Mouse (Mus musculus) frontal cortex, adult (tissue): ENCODE measurements around the gene Psmb8.
"Not testable (repeated sequence)": the region's sequence is repeated elsewhere in the genome, so short reads cannot be mapped to it uniquely, and the experiment has no call there.

ENCODE experiments used
- ATAC-seq: cut with Nextera tagmentation; 2 replicates; pipeline ENCODE4 v1.9.2; 2017; ENCODE audit warnings: mild to moderate bottlenecking, moderate library complexity, mixed read lengths; ENCODE audit not compliant: low TSS enrichment

The Psmb8 gene

DNA sequence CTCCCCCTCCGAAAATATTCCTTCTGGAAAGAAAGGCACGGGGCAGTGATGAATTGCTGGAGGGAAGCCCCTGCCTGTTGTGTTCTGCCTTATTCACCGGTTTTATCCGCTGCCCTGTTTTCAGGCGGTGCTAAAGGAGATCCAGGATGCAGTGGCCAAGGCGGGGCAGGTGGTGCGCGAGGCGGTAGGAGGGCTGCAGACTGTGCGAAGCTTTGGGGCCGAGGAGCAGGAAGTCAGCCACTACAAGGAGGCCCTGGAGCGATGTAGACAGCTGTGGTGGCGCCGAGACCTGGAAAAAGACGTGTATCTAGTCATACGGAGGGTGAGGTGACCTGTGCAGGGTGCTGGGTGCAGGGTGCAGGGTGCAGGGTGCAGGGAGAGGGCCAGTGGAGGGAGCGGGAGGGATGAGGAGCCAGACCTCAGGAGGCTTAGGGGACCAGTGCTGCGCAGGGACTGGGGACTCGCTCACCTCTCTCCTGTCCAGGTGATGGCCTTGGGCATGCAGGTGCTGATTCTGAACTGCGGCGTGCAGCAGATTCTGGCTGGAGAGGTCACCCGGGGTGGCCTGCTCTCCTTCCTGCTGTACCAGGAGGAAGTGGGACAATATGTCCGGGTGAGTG lies 14.3 kb downstream of the Psmb8 start:
- ATAC-seq: no peak

DNA sequence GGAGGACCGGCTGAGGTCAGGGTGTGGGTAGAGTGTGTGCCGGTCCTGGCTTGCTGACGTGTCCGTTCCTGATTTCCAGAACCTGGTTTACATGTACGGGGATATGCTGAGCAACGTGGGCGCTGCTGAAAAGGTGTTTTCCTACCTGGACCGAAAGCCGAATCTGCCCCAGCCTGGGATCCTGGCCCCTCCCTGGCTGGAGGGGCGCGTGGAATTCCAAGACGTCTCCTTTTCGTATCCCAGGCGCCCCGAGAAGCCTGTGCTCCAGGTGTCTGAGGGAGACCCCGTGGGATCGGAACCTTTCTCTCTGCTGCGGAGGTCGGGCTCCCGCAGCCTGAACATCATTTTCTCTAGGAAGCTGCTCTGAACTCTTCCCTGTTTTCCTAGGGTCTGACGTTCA lies 16.4 kb downstream of the Psmb8 start:
- no peak for ATAC-seq

DNA sequence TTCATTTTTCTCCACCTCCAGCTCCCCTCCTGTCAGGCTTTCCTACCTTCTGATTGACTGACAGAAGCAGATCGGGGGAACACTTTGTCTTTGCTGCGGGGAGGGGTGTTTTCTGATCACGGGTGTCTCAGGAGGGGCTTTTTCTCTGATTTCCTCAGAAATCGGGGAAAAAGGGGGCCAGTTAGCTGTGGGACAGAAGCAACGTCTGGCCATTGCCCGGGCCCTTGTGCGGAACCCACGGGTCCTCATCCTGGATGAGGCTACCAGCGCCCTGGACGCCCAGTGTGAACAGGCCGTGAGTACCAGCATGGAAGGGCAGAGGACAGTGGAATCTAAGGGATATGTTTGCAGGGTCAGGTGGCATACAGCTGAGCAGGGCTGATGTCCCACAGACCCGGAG lies 17.7 kb downstream of the Psmb8 start:
- ATAC-seq: no peak

DNA sequence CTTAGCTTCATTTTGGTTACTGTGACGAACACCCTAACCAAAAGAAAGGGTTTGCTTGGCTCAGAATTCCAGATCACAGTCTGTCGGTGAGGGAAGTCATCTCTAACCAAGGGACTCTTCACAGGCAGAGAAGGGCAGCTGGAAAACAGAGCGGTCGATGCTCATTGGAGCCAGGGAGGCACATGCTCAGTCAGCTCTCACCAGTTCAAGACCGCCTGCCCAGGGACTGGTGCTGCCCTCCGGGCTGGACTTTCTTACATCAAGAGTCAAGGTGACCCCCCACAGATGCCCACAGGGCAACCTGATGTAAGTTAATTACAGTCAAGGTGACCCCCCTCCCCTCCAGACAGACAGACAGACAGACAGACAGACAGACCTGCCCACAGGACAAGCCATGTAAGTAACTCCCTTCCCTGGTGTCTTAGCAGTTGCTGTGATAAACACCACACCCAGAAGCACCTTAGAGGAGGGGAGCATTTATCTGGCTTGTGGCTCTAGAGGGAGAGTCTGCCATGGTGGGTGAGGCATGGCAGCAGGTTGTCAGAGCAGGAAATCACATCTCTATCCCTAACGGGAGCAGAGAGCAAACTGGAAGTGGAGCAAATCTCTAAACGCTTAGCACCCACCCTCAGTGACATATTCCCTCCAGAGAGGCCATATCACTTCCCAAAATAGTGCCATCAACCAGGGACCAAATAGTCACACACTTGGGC lies 19.9 kb downstream of the Psmb8 start:
- no peak for ATAC-seq

DNA sequence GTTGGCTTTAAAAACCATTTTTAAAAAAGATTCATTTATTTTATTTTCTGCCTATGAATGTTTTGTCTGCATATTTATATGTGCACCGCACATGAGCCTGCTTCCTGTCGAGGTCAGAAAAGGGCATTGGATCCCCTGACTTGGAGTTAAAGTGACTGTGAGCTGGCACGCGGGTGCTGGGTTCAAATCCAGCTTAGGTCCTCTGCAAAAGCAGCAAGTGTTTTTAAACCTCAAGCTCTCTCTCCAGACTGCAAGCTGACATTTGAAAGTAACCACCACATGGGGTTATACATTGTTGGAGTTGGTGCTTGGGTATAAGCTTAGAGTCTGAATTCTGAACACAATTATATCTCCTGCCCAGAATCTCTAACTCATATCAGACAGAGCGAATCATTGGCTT lies 20.5 kb downstream of the Psmb8 start:
- no peak for ATAC-seq

DNA sequence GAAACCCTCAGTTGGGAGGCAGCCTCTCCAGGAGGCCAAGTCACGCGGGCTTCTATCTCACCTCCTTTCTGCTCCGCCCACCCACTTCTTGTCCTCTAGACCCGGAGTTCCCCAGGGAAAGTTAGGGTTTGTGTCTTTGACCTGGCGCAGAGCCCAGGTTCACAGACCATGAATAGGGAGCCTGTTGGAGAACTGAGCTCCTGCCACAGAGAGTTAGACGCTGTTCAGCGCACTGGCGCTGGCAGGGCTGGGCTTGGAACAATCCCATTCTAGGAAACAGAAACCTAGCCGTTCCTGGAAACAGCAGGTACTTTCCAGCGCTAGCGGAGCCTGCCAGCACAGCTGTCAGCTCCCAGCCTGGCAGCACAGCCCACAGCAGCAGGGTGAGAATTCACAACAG lies 21.2 kb downstream of the Psmb8 start:
- ATAC-seq: peak; percentile 52; the same call in 1 of the 2 replicates

DNA sequence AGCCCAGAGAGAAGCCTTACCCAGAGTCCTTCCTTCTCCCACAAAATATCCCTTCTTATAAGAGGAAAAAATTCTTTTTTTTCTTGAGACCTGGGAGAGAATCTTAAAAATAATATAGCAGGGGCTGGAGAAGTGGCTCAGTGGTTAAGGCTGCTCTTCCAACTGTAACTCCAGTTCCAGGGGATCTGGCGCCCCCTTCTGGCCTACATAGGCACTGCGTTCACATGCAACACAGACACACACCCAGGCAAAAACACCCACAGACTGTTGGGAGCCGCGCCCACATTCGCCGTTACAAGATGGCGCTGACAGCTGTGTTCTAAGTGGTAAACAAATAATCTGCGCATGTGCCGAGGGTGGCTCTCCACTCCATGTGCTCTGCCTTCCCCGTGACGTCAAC lies 21.6 kb downstream of the Psmb8 start:
- ATAC-seq: not testable (repeated sequence)

DNA sequence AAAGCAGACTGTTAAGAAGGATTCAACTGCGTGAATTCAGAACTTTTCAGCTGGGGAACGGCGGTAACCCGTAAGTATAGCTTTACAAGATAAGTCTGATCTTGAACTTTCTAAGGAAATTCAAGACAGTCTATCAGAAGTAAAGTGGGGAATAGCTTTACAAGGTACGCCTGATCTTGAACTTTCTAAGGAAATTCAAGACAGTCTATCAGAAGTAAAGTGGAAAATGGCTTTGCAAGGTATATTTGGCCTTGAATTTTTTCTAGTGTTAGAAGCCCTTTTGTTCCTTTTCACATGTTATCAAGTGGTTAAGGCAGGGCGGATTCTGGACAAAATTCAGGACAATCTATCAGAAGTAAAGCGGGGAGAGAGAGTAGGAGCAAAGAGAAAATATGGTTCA lies 22.3 kb downstream of the Psmb8 start:
- ATAC-seq: not testable (repeated sequence)

DNA sequence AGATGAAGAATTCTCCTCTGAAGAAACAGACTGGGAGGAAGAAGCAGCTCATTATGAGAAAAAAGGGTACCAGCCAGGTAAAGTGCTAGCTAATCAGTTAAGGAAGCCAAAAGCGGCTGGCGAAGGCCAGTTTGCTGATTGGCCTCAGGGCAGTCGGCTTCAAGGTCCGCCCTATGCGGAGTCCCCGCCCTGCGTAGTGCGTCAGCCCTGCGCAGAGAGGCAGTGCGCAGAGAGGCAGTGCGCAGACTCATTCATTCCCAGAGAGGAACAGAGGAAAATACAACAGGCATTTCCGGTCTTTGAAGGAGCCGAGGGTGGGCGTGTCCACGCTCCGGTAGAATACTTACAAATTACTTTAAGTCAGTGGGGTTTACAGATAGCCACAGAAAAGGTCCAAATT lies 22.9 kb downstream of the Psmb8 start:
- not testable (repeated sequence) for ATAC-seq

DNA sequence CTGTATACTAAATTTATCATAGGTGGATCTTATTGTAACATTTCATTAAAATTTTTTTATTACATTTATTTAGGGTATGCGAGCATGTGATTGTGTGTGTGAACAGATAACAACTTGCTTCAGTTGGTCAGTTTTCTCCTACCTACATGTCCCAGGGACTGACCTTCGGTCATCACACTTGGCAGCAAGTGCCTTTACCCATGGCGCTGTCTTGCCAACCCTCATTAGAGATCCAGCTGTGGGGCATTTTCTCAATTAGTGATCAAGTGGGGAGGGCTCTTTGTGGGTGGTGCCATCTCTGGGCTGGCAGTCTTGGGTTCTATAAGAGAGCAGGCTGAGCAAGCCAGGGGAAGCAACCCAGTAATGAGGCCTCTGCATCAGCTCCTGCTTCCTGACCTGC lies 27.3 kb downstream of the Psmb8 start:
- ATAC-seq: no peak

DNA sequence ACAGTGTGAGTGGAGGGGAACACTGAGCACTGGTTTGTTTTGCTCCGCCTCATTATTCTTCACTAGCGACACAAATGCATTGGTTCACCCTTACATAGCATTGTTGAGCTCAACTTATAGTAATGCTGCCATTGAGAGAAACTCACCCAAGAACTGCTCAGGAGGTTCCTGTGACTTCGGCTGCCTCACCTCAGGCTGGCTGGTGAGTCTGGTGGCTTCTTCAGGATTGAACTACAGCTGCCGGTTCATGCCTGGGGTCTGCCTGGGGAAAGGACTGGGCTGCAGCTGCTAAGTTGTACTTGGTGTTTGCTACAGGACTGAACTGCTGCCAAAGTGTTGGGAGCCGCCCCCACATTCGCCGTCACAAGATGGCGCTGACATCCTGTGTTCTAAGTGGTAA lies 27.9 kb downstream of the Psmb8 start:
- ATAC-seq: no peak

DNA sequence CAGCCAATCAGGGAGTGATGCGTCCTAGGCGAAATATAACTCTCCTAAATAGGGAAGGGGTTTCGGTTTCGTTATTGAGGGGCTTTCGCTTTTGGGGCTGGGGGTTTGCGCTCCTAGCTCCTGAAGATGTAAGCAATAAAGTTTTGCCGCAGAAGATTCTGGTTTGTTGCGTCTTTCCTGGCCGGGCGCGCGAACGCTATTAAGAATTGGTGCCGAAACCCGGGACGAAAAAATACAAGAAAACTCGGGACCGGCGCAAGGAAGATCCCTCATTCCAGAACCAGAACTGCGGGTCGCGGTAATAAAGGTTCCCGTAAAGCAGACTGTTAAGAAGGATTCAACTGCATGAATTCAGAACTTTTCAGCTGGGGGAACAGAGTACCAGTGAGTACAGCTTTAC lies 28.4 kb downstream of the Psmb8 start:
- not testable (repeated sequence) for ATAC-seq

DNA sequence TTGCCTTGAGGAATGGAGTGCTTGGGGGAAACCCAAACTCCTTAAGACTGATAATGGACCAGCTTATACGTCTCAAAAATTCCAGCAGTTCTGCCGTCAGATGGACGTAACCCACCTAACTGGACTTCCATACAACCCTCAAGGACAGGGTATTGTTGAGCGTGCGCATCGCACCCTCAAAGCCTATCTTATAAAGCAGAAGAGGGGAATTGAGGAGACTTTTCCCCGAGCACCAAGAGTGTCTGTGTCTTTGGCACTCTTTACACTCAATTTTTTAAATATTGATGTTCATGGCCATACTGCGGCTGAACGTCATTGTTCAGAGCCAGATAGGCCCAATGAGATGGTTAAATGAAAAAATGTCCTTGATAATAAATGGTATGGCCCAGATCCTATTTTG lies 33.5 kb downstream of the Psmb8 start:
- not testable (repeated sequence) for ATAC-seq

DNA sequence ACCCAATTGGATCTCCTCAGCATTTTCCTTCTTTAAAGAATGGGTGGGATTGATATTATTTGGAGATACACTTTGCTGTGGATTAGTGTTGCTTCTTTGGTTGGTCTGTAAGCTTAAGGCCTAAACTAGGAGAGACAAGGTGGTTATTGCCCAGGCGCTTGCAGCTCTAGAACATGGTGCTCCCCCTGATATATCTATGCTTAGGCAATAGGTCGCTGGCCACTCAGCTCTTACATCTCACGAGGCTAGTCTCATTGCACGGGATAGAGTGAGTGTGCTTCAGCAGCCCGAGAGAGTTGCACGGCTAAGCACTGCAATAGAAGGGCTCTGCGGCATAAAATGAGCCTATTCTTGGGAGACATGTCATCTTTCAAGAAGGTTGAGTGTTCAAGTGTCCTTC lies 34.5 kb downstream of the Psmb8 start:
- ATAC-seq: not testable (repeated sequence)

DNA sequence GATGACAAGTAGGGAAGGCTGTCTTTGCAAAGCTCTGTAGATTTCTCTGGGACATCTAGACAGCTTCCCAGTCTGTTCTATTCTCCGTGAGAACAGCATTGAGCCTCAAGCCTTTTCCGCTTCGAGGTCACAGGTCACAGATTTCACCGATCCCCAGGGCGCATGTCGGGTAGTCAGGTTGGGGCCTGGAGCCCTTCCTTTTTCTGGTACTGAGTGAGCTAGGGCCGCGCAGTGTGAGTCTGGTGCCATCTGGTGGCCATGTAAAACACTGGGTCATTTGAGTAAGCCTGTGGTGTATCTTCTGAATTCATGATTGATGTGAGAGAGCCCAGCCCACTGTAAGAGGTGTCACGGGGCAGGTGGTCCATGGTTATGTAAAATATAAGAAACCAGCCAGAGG lies 37.4 kb downstream of the Psmb8 start:
- ATAC-seq: peak; percentile 85; the same call in 1 of the 2 replicates

DNA sequence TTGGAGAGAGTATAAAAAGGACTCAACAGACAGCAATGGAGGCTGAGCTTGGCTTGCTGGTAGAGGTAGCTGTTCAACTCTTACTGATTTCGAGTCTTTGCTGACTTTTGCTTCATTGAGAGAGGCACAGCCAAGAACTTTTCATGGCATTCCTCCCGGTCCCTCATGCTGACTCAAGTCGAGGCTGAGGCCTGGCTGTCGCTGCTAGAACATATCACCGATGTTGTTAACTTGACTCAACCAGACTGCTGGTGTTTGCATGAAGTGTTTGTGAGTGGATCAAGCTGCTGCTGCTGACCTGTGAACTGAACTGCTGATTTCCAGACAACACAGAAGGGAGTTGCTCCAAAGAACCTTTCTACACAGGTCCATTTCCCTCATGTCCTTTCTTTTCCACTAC lies 39.2 kb downstream of the Psmb8 start:
- ATAC-seq: no peak

DNA sequence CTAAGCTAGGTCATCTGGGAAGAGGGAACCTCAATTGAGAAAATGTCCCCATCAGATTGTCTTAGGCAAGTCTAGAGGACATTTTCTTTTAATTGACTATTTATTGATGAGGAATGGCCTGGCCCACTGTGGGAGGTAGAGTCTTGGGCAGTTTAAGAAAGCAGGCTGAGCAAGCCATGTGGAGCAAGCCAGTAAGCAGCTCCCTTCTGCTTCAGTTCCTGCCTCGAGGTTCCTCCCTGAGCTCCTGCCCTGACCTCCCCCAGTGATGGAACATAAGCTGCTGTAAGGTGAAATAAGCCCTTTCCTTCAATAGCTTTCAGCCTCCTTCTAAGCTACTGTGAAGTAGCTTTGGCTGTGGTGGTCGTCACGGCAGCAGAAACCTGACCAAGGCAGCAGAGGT lies 40.2 kb downstream of the Psmb8 start:
- ATAC-seq: no peak

DNA sequence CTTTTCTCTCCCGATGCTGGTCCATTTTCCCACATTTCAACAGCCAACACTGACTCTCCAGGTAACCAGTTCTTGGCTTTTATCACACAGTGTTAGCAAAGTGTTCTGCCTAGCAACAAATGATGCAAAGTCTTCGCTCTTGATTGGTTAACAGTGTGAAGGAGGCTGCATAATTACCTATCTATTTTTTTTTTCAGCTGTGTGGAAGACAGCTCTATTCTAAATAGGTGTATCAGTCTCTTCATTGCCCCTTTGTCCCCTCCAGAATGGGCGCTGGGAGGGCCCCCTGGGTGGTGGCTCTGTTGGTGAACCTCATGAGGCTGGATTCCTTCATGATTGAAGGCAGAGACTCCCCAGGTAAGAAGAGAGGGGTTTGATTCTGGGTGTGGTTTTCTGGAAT lies 41.2 kb downstream of the Psmb8 start, which contains the start of gene H2-Ob:
Gene H2-Ob, plus strand, starts transcription at position 198 of the 400 bp plus-strand sequence.
- peak; percentile 50; the same call in 1 of the 2 replicates for ATAC-seq

DNA sequence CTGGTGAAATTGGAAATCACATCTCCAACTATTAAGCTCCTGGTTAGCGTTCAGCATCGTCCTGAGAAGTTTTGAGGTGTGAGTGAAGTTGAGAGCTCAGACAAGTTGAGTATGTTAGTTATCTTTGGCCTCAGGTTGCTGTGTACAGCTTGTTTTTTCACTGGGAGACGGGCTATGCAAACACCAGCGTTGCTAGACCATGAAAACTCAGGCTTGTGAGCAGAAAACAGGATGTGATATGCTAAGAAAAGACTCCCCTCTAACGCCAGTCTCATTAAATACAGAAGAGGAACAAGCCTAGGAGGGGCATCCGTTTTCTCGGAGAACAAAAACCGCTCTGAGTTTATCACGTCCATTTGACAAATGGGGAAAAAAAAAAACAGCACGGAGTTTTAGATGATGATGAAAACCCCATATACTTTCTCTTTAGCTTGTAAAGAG lies 42.1 kb downstream of the Psmb8 start:
- ATAC-seq: no peak

DNA sequence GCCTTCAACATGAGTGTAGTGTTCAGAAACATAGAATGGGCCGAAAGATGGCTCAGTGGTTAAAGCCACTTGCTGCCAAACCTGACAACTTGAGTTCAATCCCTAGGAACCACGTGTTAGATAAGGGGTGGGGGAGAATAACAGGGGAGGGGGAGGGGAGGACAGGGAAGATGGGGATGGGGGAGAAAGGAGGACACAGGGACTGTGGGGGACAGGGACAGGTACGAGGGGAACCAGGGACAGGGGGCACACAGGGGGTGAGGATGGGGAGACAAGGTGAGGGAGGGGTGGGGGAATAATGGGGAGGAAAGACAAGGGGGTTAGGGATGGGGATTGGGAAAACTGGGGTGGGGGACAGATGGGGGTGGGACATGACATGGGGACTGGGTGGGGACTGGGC lies 42.8 kb downstream of the Psmb8 start:
- no peak for ATAC-seq

DNA sequence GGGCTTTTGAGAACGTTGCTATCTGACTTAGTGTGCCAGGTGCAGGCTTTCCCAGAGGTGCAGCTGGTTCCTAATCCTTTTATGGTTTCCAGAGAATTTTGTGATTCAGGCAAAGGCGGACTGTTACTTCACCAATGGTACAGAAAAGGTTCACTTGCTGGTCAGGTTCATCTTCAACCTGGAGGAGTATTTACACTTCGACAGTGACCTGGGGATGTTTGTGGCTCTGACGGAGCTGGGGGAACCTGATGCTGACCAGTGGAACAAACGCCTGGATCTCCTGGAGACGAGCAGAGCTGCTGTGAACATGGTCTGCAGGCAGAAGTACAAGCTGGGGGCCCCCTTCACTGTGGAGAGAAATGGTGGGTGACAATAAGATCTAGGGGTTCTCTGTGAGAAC lies 43.4 kb downstream of the Psmb8 start:
- ATAC-seq: no peak

DNA sequence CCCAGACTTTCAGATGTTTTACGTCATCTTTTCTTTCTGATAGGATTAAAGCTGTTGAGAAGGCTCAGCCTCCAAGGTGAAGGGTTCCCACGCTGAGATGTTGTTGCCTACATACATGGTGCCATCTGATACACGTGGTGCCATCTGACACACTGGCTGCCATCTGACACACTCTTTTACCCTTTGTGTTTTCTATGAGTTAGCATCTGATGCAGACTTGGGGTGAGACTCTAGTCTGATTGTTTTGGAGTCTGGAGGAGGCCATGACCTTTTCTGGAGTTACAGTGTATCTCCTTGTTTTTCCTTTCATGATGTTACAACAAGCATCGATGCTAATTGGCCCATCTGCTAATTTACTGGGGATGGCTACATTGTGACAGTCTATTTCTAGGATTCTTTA lies 47.1 kb downstream of the Psmb8 start:
- ATAC-seq: no peak

DNA sequence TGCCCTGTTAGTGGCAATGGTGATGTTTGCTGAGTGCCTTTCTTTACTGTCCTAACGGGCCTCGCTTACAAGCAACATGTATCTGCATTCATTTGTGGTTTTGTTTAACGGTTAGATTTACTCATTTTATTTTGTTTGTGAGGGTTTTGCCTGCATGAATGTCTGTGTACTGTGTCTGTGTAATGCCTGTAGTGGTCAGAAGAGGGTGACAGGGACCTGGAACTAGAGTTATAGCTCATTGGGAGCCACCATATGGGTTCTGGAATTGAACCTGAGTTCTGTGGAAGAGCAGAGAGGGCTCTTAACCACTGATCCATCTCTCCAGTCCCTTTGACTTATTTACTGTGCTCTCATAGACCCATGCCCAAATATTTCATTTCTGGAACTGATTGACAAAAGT lies 49.5 kb downstream of the Psmb8 start:
- no peak for ATAC-seq

DNA sequence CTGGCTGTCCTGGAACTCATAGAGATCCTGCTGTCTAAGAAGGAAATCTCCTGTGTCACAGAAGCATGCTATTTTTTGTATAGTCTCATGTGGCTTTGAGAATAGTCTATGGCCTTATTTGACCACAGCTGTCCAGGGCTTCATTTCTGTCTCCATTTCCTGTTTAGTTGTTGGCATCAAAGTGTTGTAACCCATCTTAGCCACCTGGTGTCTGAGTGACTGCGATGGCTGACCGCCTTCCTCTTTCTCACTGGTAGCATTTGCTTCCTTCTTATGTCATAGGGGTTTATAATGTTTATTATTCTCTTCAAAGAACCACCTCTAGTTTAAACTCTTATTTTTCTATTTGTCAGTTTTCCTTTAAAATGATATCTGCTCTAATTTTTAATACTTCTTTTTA lies 51.2 kb downstream of the Psmb8 start:
- no peak for ATAC-seq
